Mouse (Mus musculus): ENCODE measurements at regions not wholly inside any gene's neighbourhood (a gene's known extent, or its start where the extent isn't known, plus 50 kb on each side); places are given as distances from the start of the nearest gene placed in this dataset.
"Not testable (repeated sequence)": the region's sequence is repeated elsewhere in the genome, so short reads cannot be mapped to it uniquely, and the experiment has no call there.

- H3K4me3 ChIP-seq (replicated peaks; ENCODE audit: extremely low read depth, low read depth, low read length) = no peak overlapping the region
- no peak for DNase-seq
These were observed 328.3 kb upstream of the Nox3 start for GRCm38 (mm10) chr17:4024384-4024783.

DNA sequence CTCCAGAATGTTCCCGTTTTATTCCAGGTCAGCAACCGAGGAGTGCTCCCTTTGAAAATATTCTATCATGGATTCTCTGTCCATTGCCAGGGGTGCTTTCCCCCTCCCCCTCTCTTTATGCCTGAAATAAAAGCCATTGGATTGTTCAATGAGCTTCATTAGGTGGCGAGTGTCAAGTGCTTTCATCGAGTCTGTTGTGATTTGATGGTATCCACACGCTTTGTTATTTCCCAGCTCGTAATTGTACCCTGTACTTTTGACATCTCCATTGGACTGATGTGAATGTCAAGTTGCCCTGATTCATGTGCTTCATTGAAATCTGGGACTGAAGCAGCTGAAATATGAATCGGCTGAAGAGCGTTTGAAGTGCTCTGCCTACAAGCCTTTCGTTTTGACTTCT, 333.1 kb upstream of the Nox3 start:
- DNase-seq = no peak
- no peaks in the 10 kb centered on the region for H3K4me1 ChIP-seq (ENCODE audit: control insufficient read depth, insufficient read depth, low read length)
- TF ChIP-seq POLR2A (IDR thresholded peaks at IDR 0.05; ENCODE audit: borderline replicate concordance, extremely low read depth, low read depth, low read length) (no peak), CTCF (IDR thresholded peaks at IDR 0.05; ENCODE audit: insufficient read depth, low read length) (no peak)
- H3K4me3 ChIP-seq (replicated peaks; ENCODE audit: extremely low read depth, low read depth, low read length) = no peak overlapping the region
- WGBS = 71% methylated on average over 9 of the region's 9 CpGs

More at GRCm38 (mm10) chr17:4024384-4024783, 328.3 kb upstream of the Nox3 start:
- TF ChIP-seq CTCF (IDR thresholded peaks at IDR 0.05; ENCODE audit: insufficient read depth, low read length) (no peak), POLR2A (IDR thresholded peaks at IDR 0.05; ENCODE audit: borderline replicate concordance, extremely low read depth, low read depth, low read length) (no peak)
- WGBS = 58% methylated on average over 2 of the region's 2 CpGs
- H3K4me1 ChIP-seq (ENCODE audit: control insufficient read depth, insufficient read depth, low read length) = no peaks in the 10 kb centered on the region

DNA sequence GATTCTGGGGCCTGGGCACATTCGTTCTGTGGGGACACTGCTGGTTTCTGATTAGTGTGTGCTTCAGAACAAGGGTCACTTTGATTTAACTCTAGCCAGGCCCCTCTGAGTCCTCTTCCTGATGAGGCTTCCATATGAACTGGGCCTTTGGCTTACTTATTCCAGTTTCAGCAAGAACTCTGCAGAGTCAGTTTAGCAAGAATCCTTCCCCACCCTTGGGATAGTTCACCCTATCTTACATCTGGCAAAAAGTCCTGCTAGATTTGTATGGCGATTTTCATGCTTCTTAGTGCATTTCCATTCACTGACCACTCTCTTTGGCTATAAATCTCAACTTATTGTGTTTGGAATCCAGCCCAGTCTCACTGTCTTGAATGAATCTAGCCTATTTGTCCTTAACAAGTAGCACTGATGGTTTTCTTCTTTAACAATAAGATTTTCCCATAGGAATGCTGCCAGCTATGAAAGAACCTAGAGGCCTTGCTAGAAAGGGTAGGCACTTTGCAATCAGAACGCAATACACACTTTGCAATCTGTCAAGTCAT, 338.8 kb upstream of the Nox3 start:
- 64% methylated on average over 3 of the region's 3 CpGs for WGBS
- TF ChIP-seq POLR2A (IDR thresholded peaks at IDR 0.05; ENCODE audit: borderline replicate concordance, extremely low read depth, low read depth, low read length) = no peak
- TF ChIP-seq CTCF (IDR thresholded peaks at IDR 0.05; ENCODE audit: insufficient read depth, low read length) = no peak
- DNase-seq = no peak
- Histone ChIP-seq H3K4me1 (ENCODE audit: control insufficient read depth, insufficient read depth, low read length) (no peaks in the 10 kb centered on the region), H3K4me3 (replicated peaks; ENCODE audit: extremely low read depth, low read depth, low read length) (no peak overlapping the region)

- no peak overlapping the region for H3K4me3 ChIP-seq (replicated peaks; ENCODE audit: extremely low read depth, low read depth, low read length)
- WGBS = 35% methylated on average over 5 of the region's 5 CpGs
- TF ChIP-seq CTCF (IDR thresholded peaks at IDR 0.05; ENCODE audit: insufficient read depth, low read length) (no peak), POLR2A (IDR thresholded peaks at IDR 0.05; ENCODE audit: borderline replicate concordance, extremely low read depth, low read depth, low read length) (no peak)
- no peaks in the 10 kb centered on the region for H3K4me1 ChIP-seq (ENCODE audit: control insufficient read depth, insufficient read depth, low read length)
- DNase-seq = no peak
These were observed 344.1 kb upstream of the Nox3 start for GRCm38 (mm10) chr17:4040104-4040664.

- H3K4me1 ChIP-seq (ENCODE audit: control insufficient read depth, insufficient read depth, low read length); H3K4me3 ChIP-seq (replicated peaks; ENCODE audit: extremely low read depth, low read depth, low read length); DNase-seq: not testable (repeated sequence)
These were observed 364.1 kb upstream of the Nox3 start for GRCm38 (mm10) chr17:4060186-4060585.

DNA sequence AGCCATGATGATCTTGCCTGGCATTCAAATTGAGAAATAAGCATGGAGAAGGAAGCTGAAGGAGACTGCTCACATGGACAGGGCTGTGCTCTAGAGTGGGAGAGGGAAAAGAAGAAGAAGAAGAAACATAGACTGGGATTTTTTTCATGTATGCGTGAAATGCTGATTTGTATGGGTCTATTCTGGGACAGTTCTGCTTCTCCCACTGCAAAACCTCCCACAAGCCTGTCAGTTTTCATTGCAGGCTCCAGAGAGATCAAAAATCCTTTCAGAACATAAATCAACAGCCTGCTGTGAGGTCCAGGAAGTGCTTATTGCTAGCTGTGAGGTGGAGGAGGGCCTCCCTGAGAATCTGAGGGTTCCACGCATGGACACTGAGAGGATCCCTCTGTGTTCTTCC, 377.3 kb upstream of the Nox3 start:
- Histone ChIP-seq H3K4me1 (ENCODE audit: control insufficient read depth, insufficient read depth, low read length) (no peaks in the 10 kb centered on the region), H3K4me3 (replicated peaks; ENCODE audit: extremely low read depth, low read depth, low read length) (no peak overlapping the region)
- 45% methylated on average over 2 of the region's 2 CpGs for WGBS
- no peak for TF ChIP-seq CTCF (IDR thresholded peaks at IDR 0.05; ENCODE audit: insufficient read depth, low read length)
- no peak for TF ChIP-seq POLR2A (IDR thresholded peaks at IDR 0.05; ENCODE audit: borderline replicate concordance, extremely low read depth, low read depth, low read length)
- no peak for DNase-seq

GRCm38 (mm10) chr17:4080564-4080963, 384.5 kb upstream of the Nox3 start:
- WGBS = 62% methylated on average over 2 of the region's 2 CpGs
- Histone ChIP-seq H3K4me3 (replicated peaks; ENCODE audit: extremely low read depth, low read depth, low read length) (no peak overlapping the region), H3K4me1 (ENCODE audit: control insufficient read depth, insufficient read depth, low read length) (no peaks in the 10 kb centered on the region)
- no peak for DNase-seq
- TF ChIP-seq CTCF (IDR thresholded peaks at IDR 0.05; ENCODE audit: insufficient read depth, low read length) (no peak), POLR2A (IDR thresholded peaks at IDR 0.05; ENCODE audit: borderline replicate concordance, extremely low read depth, low read depth, low read length) (no peak)

- TF ChIP-seq POLR2A (IDR thresholded peaks at IDR 0.05; ENCODE audit: borderline replicate concordance, extremely low read depth, low read depth, low read length) = no peak
- no peak for TF ChIP-seq CTCF (IDR thresholded peaks at IDR 0.05; ENCODE audit: insufficient read depth, low read length)
- H3K4me3 ChIP-seq (replicated peaks; ENCODE audit: extremely low read depth, low read depth, low read length) = no peak overlapping the region
- no peaks in the 10 kb centered on the region for H3K4me1 ChIP-seq (ENCODE audit: control insufficient read depth, insufficient read depth, low read length)
- 80% methylated on average over 1 of the region's 1 CpGs for WGBS
- DNase-seq = no peak
These were observed 398.6 kb upstream of the Nox3 start for GRCm38 (mm10) chr17:4094621-4095020.

- no peak for TF ChIP-seq POLR2A (IDR thresholded peaks at IDR 0.05; ENCODE audit: borderline replicate concordance, extremely low read depth, low read depth, low read length)
- no peak for TF ChIP-seq CTCF (IDR thresholded peaks at IDR 0.05; ENCODE audit: insufficient read depth, low read length)
- DNase-seq = no peak
- Histone ChIP-seq H3K4me1 (ENCODE audit: control insufficient read depth, insufficient read depth, low read length) (no peaks in the 10 kb centered on the region), H3K4me3 (replicated peaks; ENCODE audit: extremely low read depth, low read depth, low read length) (no peak overlapping the region)
- WGBS = 75% methylated on average over 3 of the region's 3 CpGs
These were observed 407.3 kb upstream of the Nox3 start for GRCm38 (mm10) chr17:4103321-4103720.

GRCm38 (mm10) chr17:4109263-4109662, 413.2 kb upstream of the Nox3 start:
- TF ChIP-seq POLR2A (IDR thresholded peaks at IDR 0.05; ENCODE audit: borderline replicate concordance, extremely low read depth, low read depth, low read length) = no peak
- TF ChIP-seq CTCF (IDR thresholded peaks at IDR 0.05; ENCODE audit: insufficient read depth, low read length) = peak; percentile 30; the same call in 1 of the 2 replicates
- Histone ChIP-seq H3K4me3 (replicated peaks; ENCODE audit: extremely low read depth, low read depth, low read length) (no peak overlapping the region), H3K4me1 (ENCODE audit: control insufficient read depth, insufficient read depth, low read length) (no peaks in the 10 kb centered on the region)
- no peak for DNase-seq
- 52% methylated on average over 3 of the region's 3 CpGs for WGBS
